Mouse (Mus musculus) E14TG2a.4 (cell line): Measurements from ENCODE around the gene Tbc1d9b.

Experiments
- CTCF ChIP-seq: conservative IDR thresholded peaks from 2 replicates; pipeline ENCODE4 v1.5.1; 2014; ENCODE audit warnings: low read length
- NANOG ChIP-seq: IDR thresholded peaks from 2 replicates; pipeline ENCODE4 v1.6.1; 2014; ENCODE audit warnings: borderline replicate concordance, low read length, mixed read lengths
- POU5F1 ChIP-seq: IDR thresholded peaks from 2 replicates; pipeline ENCODE4 v1.6.1; 2014; ENCODE audit warnings: low read length, borderline replicate concordance

DNA sequence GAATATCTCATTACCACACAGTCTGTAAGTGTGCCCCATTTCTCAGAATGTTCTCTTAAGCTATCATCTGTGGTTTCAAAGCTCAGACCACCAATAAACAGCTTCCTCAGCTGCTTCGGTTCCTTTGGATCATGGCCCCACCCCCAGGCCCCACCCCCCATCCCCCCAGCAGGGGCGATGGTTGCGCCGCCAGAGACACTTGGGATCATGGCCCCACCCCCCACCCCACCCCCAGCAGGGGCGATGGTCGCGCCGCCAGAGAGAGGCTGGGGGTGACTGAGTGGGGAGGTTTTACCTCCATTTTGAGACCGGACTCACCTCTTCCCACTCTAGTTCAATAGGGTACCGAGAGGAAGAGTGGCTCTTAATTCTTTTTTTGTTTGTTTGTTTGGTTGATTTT, 3.4 kb upstream of the Tbc1d9b start:
- TF ChIP-seq CTCF (no peak), NANOG (no peak), POU5F1 (no peak)
